Mouse (Mus musculus): ENCODE measurements around the gene Pola2.

The Pola2 gene

DNA sequence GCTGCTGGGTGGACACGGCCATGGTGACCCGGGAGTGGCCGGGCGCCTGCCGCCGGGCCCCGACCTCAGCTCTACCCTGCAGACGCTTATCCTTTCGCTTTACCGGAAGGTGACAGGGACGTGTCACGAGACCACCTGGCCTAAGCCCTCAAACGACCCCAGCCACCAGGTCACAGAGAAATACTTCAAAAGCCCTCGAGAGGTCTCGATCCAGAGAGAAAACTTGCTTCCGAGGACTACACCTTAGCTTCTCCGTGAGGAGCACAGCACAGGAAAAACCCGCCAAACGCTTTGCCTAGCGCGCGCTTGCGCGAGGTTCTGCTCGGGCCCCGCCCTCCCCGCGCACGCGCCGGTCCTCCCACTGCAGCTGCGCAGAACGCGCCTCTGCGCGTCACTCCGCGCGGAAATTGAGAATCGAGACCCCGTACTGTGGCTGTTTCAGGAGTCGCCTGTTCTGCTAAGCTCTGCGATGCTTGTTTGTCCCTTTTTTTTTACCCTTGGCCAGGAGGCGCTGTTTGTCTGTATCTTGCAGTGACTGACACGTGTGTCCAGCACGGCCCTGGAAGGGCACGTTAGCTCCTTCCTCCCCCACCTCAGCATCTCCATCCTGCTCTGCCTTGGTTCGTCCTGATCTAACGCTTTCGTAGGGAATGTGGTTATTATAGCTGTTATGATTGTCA is at the start of gene Pola2:
Gene Pola2, minus strand, starts transcription at position 320 of the 680 bp plus-strand sequence.
- in situ Hi-C loops (cut with MboI; ENCODE audit: unreplicated experiment in 2 of 2) = loop anchor here in 1 of 2 experiments (5.0 kb wide), 2 partner anchors 53 to 163 kb away; partner anchors contain the start of genes Capn1 and Snx15

DNA sequence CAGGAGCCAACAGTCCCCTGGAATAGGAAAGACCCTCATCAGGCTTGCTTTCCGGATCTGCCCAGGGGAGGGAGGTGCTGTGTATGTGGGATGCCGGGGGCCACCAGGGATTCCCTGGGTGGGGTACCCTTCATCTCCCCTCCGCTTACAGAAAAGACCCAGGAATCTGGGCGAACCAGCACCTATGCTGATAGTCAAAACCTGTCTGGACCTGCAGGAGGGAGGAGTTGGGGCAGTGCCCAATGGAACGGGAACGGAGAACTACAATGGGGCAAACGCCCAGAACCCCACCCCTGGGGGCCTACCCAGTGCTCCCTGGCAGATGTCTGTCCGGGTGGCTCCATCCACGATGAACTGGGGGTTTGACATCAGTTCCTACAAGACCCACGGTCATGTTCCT is 49.7 kb upstream of the Pola2 start:
- in situ Hi-C loops (cut with MboI; ENCODE audit: unreplicated experiment in 2 of 2) = no loop called here

DNA sequence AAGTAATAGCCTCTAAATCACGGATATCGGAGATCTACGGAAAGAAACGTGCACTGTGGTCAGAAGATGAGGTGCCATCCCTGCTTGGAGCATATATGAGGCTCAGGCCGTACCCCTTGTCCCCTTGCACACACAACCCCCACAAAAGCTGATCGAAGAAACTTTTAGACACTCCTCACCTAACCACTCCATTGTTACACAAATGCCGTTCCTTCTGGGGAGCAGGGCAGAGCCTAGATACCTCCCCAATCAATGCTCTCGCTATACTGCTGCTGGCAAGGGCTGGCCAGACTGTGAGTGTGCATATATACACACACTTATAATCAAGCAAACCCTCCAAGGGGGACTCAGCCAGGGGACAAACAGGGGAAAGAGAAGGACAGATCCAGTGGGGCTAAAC is 45.1 kb upstream of the Pola2 start:
- in situ Hi-C loops (cut with MboI; ENCODE audit: unreplicated experiment in 2 of 2) = no loop called here

- in situ Hi-C loops (cut with MboI; ENCODE audit: unreplicated experiment in 2 of 2) = no loop called here
These were observed 43.0 kb upstream of the Pola2 start for GRCm38 (mm10) chr19:6007013-6007412.

DNA sequence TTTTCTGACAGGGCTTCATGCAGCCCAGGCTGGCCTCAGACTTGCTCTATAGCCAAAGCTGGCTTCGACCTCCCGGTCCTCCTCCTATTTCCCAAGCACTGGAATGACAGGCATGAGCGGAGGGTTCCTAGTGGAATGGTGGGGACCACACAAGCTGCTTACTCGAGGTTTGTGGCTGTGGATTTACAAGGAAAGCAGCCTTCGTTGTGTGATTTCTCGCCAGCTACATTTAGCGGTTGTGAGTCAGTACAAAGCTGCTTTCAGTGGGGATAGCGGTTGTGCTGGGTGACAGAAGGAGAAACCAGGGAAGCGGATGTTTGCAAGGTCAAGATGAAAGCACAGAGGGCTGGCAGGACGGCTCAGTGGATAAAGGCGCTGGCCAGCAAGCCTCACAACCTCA is 41.5 kb upstream of the Pola2 start:
- in situ Hi-C loops (cut with MboI; ENCODE audit: unreplicated experiment in 2 of 2) = no loop called here

- in situ Hi-C loops (cut with MboI; ENCODE audit: unreplicated experiment in 2 of 2) = no loop called here
These were observed 36.0 kb upstream of the Pola2 start for GRCm38 (mm10) chr19:5999969-6000368.

DNA sequence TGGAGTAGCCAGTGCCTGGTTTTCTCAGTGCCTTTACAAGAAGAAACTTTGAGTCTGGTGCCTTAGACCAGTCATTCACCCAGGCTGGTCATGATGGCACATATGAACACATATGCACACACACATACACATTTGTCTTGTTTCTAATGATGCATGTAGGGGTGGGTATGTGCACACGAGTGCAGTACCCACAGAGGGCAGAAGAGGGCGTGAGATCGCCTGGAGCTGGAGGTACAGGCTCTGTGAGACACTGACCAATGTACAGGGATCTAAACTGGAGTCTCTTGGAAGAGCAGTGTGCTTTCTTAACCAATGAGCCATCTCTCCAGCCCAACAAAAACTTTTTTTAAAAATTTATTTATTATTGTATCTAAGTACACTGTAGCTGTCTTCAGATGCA is 34.2 kb upstream of the Pola2 start:
- in situ Hi-C loops (cut with MboI; ENCODE audit: unreplicated experiment in 2 of 2) = no loop called here

DNA sequence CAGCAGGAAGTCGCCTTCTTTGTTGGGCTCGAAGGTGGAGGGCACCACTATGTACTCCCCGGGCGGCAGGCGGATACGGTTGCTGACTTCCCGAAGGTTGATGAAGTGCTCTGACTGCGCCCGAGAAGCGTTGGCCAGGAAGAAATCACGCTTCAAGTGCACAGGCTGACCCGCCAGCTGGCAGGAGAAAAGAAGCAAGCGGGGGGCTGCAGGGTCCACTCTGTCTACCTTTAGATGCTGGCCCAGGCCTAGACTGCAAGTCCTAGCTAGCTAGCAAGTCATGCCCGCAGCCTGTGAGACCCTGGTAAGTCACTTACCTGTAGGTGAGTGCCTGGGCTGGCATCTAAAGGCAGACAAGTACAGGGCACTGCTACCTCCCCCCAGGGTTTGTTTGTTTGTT is 30.7 kb upstream of the Pola2 start:
- in situ Hi-C loops (cut with MboI; ENCODE audit: unreplicated experiment in 2 of 2) = no loop called here

DNA sequence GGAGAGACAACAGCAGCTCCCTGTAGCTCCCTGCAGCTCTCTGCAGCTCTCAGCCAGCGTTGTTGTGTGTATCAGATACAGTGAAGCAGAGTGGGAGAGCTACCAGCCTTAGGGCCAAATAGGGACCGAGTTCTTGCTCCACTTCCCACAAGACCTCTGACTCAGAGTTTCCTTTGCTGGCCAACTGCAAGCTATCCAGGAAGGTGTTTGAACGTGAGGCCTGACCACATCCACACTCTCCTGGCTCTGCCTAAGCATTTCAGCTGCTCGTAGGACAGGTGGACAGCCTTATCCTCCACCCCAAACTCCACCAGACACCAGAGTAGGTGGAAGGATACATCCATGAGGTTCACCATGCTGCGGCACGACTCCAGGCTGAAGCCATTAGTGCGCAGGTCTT is 28.0 kb upstream of the Pola2 start:
- in situ Hi-C loops (cut with MboI; ENCODE audit: unreplicated experiment in 2 of 2) = no loop called here

DNA sequence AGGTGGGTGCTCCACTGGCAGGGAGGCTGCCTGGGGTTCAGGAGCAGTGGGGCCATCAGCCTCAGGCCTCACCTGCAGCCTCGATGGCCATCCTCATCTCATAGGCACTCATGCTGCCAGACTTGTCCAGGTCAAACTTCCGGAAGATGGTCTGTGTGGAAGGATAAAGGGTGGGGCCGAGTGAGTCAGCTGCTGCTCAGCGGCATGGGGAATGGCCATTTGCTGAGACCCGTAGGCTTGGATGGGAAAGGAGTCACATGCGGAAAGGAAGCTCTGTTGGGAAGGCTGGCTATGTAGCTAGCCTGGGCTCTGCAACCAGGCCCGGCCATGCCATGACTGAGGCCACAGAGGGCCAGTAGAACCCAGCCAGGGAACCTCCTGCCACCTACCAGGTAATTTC is 27.5 kb upstream of the Pola2 start:
- in situ Hi-C loops (cut with MboI; ENCODE audit: unreplicated experiment in 2 of 2) = no loop called here

DNA sequence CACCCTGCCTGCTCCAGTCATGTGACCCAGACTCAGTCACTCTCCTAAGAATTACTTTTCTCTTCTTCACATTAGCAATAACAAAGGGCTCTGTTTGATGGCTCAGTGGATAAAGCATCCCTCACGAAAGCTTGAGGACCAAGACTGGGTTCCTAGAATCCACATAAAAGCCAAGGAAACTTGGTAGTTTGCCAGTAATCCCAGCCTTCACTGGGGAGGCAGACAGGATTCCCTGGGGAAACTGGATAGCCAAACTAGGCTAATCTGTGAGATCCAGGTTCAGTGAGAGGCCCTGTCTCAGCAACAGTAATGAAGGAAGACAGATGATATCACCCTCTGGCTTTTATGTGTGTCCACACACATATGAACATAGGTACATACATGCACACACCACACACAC is 26.9 kb upstream of the Pola2 start:
- in situ Hi-C loops (cut with MboI; ENCODE audit: unreplicated experiment in 2 of 2) = no loop called here

- in situ Hi-C loops (cut with MboI; ENCODE audit: unreplicated experiment in 2 of 2) = no loop called here
These were observed 26.0 kb upstream of the Pola2 start for GRCm38 (mm10) chr19:5990033-5990432.

DNA sequence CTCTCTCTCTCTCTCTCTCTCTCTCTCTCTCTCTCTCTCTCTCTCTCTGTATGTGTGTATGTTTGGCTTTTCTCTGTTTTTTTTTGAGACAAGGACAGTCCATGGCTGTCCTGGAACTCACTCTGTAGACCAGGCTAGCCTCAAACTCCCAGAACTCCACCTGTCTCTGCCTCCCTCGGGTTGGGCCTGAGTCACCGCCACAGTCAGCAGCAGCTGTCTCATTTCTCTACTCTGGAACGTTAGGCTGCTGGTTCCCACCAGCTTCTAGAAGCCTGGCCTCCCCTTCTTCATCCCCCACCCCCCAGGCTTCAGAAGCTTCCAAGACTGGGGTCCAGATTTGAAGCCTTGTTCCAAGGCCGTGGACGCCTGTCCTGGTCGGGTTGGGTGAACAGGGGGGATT is 25.6 kb upstream of the Pola2 start:
- in situ Hi-C loops (cut with MboI; ENCODE audit: unreplicated experiment in 2 of 2) = no loop called here

GRCm38 (mm10) chr19:5988815-5989452 is 24.9 kb upstream of the Pola2 start:
- in situ Hi-C loops (cut with MboI; ENCODE audit: unreplicated experiment in 2 of 2) = no loop called here

DNA sequence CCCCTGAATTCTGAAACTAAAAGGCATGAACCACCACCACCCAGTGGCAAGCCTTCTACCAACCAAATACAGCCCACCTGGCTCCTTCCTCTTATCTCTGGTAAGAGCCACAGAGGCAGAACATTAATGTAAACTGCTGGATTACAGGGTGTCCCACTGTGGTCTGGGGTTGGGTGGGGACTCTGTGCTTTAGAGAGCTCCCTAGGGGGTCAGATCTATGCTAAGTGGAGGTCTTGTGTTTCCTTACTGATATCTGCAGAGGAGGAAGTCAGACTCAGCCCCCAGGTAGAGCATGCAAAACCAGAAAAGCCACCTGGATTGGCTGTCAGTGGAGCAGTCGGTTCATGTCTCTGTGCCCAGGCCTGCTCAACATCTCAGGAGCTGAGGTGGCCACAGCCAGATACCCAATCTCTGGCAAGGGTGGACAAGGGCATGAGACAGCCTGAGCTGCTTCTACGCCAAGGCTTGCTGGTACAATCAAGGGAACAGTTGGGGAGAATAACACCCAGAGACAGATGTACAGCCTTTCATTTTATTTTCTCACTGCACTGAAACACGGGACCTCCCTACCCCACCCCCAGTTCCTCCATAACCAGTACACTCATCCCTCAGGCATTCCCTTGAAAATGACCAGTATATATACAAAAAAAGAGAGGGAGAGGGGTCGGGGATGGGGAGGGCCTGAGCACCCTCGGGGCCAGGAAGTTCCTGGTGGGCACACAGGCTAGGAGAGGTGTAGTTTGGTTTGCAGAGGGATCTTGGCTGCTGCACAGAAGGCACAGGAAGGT is 24.2 kb upstream of the Pola2 start:
- in situ Hi-C loops (cut with MboI; ENCODE audit: unreplicated experiment in 2 of 2) = no loop called here

DNA sequence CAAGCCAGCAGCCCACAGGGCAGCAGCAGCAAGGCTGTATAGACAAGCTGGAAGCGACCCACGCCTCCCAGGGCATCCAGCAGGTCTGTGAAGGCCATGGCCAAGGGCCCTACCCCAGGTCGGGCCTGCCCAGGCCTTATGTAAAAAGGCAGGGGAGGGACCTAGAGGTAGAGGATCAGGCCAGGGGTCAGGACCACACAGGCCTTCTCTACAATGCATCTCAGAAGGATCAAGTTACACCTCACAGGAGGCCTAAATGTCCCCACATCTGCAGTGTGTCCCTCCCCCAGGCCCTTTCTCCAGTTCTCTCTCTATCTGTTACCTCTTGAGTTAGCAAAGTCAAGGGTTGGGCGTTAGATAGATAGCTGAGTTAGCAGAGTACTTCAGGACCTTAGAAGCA is 22.0 kb upstream of the Pola2 start, which contains the start of gene Slc22a20:
Gene Slc22a20, minus strand, starts transcription at position 101 of the 400 bp plus-strand sequence.
- in situ Hi-C loops (cut with MboI; ENCODE audit: unreplicated experiment in 2 of 2) = no loop called here

DNA sequence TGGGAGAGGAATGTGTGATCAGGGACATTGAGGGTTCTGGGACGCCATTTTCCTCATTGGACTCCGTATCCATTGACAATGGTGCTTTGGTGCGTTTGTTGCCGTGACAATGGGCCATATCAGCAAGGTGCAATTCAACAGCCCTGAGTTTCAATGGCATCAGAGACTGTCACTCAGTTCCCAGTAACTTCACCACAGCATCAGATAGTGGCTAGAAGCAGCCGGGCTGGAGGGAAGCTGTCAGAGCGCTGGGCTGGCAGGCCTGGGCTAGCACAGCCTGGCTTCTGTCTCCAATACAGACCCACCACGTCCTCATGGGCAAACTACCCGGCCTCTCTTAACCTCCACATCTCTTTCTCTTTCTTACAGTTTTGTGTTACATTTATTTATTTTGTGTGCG is 16.5 kb upstream of the Pola2 start:
- in situ Hi-C loops (cut with MboI; ENCODE audit: unreplicated experiment in 2 of 2) = no loop called here

- in situ Hi-C loops (cut with MboI; ENCODE audit: unreplicated experiment in 2 of 2) = no loop called here
These were observed 13.7 kb upstream of the Pola2 start for GRCm38 (mm10) chr19:5977717-5978116.

DNA sequence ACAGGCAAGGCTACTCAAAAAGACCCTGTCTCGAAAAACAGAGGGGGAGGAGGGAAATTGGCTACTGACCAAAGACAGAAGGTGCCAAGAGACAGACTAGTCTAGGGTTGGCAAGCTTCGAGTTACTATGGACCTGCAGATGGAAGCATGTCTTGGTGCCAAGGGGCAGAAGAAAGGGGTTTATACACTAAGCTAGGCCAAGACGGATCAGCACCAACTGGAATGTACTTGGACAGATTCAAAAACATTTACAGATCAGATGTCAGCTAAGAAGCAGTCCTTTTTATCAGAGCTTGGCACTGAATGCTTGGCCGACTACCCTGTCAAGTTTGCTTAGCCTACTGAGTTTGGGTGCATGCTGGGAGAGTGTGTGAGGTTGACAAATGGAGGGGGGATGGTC is 11.7 kb upstream of the Pola2 start:
- in situ Hi-C loops (cut with MboI; ENCODE audit: unreplicated experiment in 2 of 2) = no loop called here

GRCm38 (mm10) chr19:5975112-5975511 is 11.1 kb upstream of the Pola2 start:
- in situ Hi-C loops (cut with MboI; ENCODE audit: unreplicated experiment in 2 of 2) = no loop called here

GRCm38 (mm10) chr19:5967664-5968063 is 3.7 kb upstream of the Pola2 start:
- in situ Hi-C loops (cut with MboI; ENCODE audit: unreplicated experiment in 2 of 2) = loop anchor here in 1 of 2 experiments (5.0 kb wide), 2 partner anchors 50 to 160 kb away; partner anchors contain the start of genes Capn1 and Snx15

Measured in v-Abl transformed pro-B cells (cell line).